Mouse (Mus musculus): ENCODE data around the gene Adad2.

Gene Adad2

GRCm38 (mm10) chr8:119617586-119617985 is 5.0 kb downstream of the Adad2 start:
- DNase-seq: no peak

GRCm38 (mm10) chr8:119618887-119619286 is 6.3 kb downstream of the Adad2 start:
- DNase-seq: no peak

- no peak for DNase-seq
Observed at GRCm38 (mm10) chr8:119620116-119620840, 7.7 kb downstream of the Adad2 start.

GRCm38 (mm10) chr8:119620848-119621465 is 8.4 kb downstream of the Adad2 start:
- DNase-seq: no peak

GRCm38 (mm10) chr8:119622555-119622954 is 10.0 kb downstream of the Adad2 start:
- DNase-seq: no peak

- DNase-seq: no peak
Observed at GRCm38 (mm10) chr8:119623061-119623460, 10.5 kb downstream of the Adad2 start.

- no peak for DNase-seq
Observed at GRCm38 (mm10) chr8:119623744-119624143, 11.2 kb downstream of the Adad2 start.

GRCm38 (mm10) chr8:119624916-119625315 is 12.4 kb downstream of the Adad2 start:
- DNase-seq: no peak

- no peak for DNase-seq
Observed at GRCm38 (mm10) chr8:119625788-119626187, 13.2 kb downstream of the Adad2 start.

- DNase-seq: no peak
Observed at GRCm38 (mm10) chr8:119627199-119627598, 14.7 kb downstream of the Adad2 start.

GRCm38 (mm10) chr8:119627613-119628359 is 15.2 kb downstream of the Adad2 start:
- no peak for DNase-seq

GRCm38 (mm10) chr8:119630841-119631240 is 18.3 kb downstream of the Adad2 start:
- DNase-seq: no peak

- DNase-seq: no peak
Observed at GRCm38 (mm10) chr8:119632246-119632645, 19.7 kb downstream of the Adad2 start.

- DNase-seq: no peak
Observed at GRCm38 (mm10) chr8:119632909-119633308, 20.4 kb downstream of the Adad2 start.

- no peak for DNase-seq
Observed at GRCm38 (mm10) chr8:119634616-119635336, 22.2 kb downstream of the Adad2 start.

GRCm38 (mm10) chr8:119635378-119635777 is 22.8 kb downstream of the Adad2 start, which contains the start of gene Kcng4:
Gene Kcng4, minus strand, starts transcription at chr8:119635680.
- DNase-seq: no peak

- no peak for DNase-seq
Observed at GRCm38 (mm10) chr8:119635958-119636357, 23.4 kb downstream of the Adad2 start.

GRCm38 (mm10) chr8:119636766-119637165 is 24.2 kb downstream of the Adad2 start:
- no peak for DNase-seq

GRCm38 (mm10) chr8:119637381-119637780 is 24.8 kb downstream of the Adad2 start:
- DNase-seq: no peak

- DNase-seq: no peak
Observed at GRCm38 (mm10) chr8:119638261-119638660, 25.7 kb downstream of the Adad2 start.

GRCm38 (mm10) chr8:119639798-119640197 is 27.3 kb downstream of the Adad2 start:
- no peak for DNase-seq

GRCm38 (mm10) chr8:119641058-119641457 is 28.5 kb downstream of the Adad2 start:
- DNase-seq: no peak

- no peak for DNase-seq
Observed at GRCm38 (mm10) chr8:119642960-119643359, 30.4 kb downstream of the Adad2 start.

Data from right cerebral cortex, postnatal 4 days (tissue).